Mouse (Mus musculus) cerebellum, adult 11-12 months (tissue): ENCODE data around the gene Nt5c2.
"Not testable (repeated sequence)": the region's sequence is repeated elsewhere in the genome, so short reads cannot be mapped to it uniquely, and the experiment has no call there.

Experiments used
- DNase-seq: peaks from one replicate; pipeline ENCODE4 v3.0.0; 2022

The Nt5c2 gene

GRCm38 (mm10) chr19:46984726-46985622 lies 30.0 kb downstream of the Nt5c2 start:
- no peak for DNase-seq

GRCm38 (mm10) chr19:46983966-46984380 lies 31.0 kb downstream of the Nt5c2 start:
- no peak for DNase-seq

- DNase-seq, result no peak
Observed at GRCm38 (mm10) chr19:46983352-46983965, 31.5 kb downstream of the Nt5c2 start.

GRCm38 (mm10) chr19:46981462-46981861 lies 33.5 kb downstream of the Nt5c2 start:
- no peak for DNase-seq

GRCm38 (mm10) chr19:46979781-46980105 lies 35.2 kb downstream of the Nt5c2 start:
- DNase-seq, result no peak

GRCm38 (mm10) chr19:46978920-46979780 lies 35.8 kb downstream of the Nt5c2 start:
- DNase-seq, result no peak

GRCm38 (mm10) chr19:46978069-46978468 lies 36.9 kb downstream of the Nt5c2 start:
- DNase-seq, result not testable (repeated sequence)

GRCm38 (mm10) chr19:46977460-46977859 lies 37.5 kb downstream of the Nt5c2 start:
- no peak for DNase-seq

- DNase-seq, result no peak
Observed at GRCm38 (mm10) chr19:46976743-46977142, 38.2 kb downstream of the Nt5c2 start.

GRCm38 (mm10) chr19:46975997-46976396 lies 39.0 kb downstream of the Nt5c2 start:
- DNase-seq, result no peak

- peak; percentile 48 for DNase-seq
Observed at GRCm38 (mm10) chr19:46975565-46975964, 39.4 kb downstream of the Nt5c2 start.

GRCm38 (mm10) chr19:46972159-46972558 lies 42.8 kb downstream of the Nt5c2 start:
- no peak for DNase-seq

GRCm38 (mm10) chr19:46971712-46972111 lies 43.2 kb downstream of the Nt5c2 start:
- no peak for DNase-seq

GRCm38 (mm10) chr19:46971051-46971689 lies 43.8 kb downstream of the Nt5c2 start:
- DNase-seq, result no peak

- no peak for DNase-seq
Observed at GRCm38 (mm10) chr19:46970121-46970729, 44.7 kb downstream of the Nt5c2 start.

GRCm38 (mm10) chr19:46969286-46969985 lies 45.5 kb downstream of the Nt5c2 start:
- DNase-seq, result no peak

GRCm38 (mm10) chr19:46968833-46969232 lies 46.1 kb downstream of the Nt5c2 start:
- no peak for DNase-seq

GRCm38 (mm10) chr19:46967861-46968260 lies 47.1 kb downstream of the Nt5c2 start:
- no peak for DNase-seq

GRCm38 (mm10) chr19:46966330-46966729 lies 48.6 kb downstream of the Nt5c2 start:
- no peak for DNase-seq

- DNase-seq, result no peak
Observed at GRCm38 (mm10) chr19:46965496-46965895, 49.5 kb downstream of the Nt5c2 start.

- no peak for DNase-seq
Observed at GRCm38 (mm10) chr19:46964353-46964752, 50.6 kb downstream of the Nt5c2 start.

GRCm38 (mm10) chr19:46963440-46963839 lies 51.5 kb downstream of the Nt5c2 start:
- no peak for DNase-seq
